ENCODE assay signal across 24 mouse cellular contexts in genomic region chr1:182513714-182514113, GRCm38 (mm10). TPM values are rescaled to one million over a fixed set of nuclear protein-coding genes. Genes with fewer than 3 reads are reported as not detected.
"Had no signal": no experiment of that assay in that cellular context is flagged by ENCODE, and none has a peak within 500 bp of the region (broad histone marks: within the 10 kb centered on the region; RNA-seq: fewer than 3 reads in every experiment).

No protein-coding gene starts in this region.

- H3K27me3 ChIP-seq: limb, embryonic 12.5 days; limb, embryonic 15.5 days; midbrain, embryonic 15.5 days; stomach, embryonic 15.5 days had no signal

- H3K27ac ChIP-seq: kidney, postnatal 0 days; left cerebral cortex, adult 2 months; limb, embryonic 12.5 days; limb, embryonic 15.5 days; liver, embryonic 14.5 days; midbrain, embryonic 12.5 days; midbrain, embryonic 15.5 days; neural tube, embryonic 13.5 days; stomach, embryonic 15.5 days had no signal

- H3K4me3 ChIP-seq: left cerebral cortex, adult 2 months; limb, embryonic 12.5 days; limb, embryonic 15.5 days; midbrain, embryonic 12.5 days; midbrain, embryonic 15.5 days; neural tube, embryonic 13.5 days; stomach, embryonic 15.5 days had no signal

- DNase-seq: kidney, adult 2 months; kidney, postnatal 25 days; layer of hippocampus, postnatal 36 days; left cerebral cortex, postnatal 4 days; liver, postnatal 0 days; lung, embryonic 14.5 days; retina, postnatal 1 day; right cerebral cortex, postnatal 25 days; spleen, adult 18-20 months; thymus, postnatal 25 days had no signal

RNA-seq across cellular contexts. Expression of gene Capn8, which starts 51.1 kb away (rescaled TPM):
- total RNA-seq: layer of hippocampus, adult 8-10 months; layer of hippocampus, postnatal 10 days; layer of hippocampus, postnatal 36 days; left cerebral cortex, adult 2 months; left cerebral cortex, postnatal 4 days; neutrophil, adult 5-6 weeks had no signal
- polyA plus RNA-seq: kidney, embryonic 14.5 days; limb, embryonic 12.5 days; limb, embryonic 15.5 days; liver, embryonic 11.5 days; liver, postnatal 0 days; lung, embryonic 14.5 days had no signal
